8 mouse cellular contexts compared by ENCODE assay signal in the genomic region with DNA sequence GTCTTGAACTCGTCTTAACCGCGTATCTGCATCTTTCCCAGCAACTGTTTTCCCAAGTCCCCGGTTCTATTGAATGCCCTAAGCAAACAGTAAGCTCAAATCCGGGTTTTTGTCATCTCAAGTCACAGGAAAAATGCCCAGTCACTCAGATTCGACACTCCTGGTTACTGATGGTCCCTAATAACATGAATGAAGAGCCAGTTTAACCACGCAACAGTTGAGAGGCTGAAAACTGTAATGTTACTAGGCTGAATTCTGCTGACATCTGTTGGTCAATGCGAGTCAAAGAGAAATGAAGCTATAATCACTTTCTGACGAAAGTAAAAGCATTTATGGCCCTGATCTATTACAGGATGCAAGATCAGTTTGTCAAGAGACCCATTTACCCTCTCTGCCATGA. TPM values are rescaled to one million over a fixed set of nuclear protein-coding genes. Genes with fewer than 3 reads are reported as not detected.
DNase-seq lines count a peak whose midpoint lies in the region; ATAC-seq and TF ChIP-seq lines count a peak whose summit lies in the region.

No protein-coding gene starts in this region.

- H3K79me2 ChIP-seq in liver, adult 2 months (ENCODE audit: control insufficient read depth, insufficient read depth, low read length) = peaks cover 3% of the 10 kb centered on the region; the same call in 1 of the 2 replicates

- peaks cover 15% of the 10 kb centered on the region for H3K4me1 ChIP-seq in liver, adult 2 months (ENCODE audit: control insufficient read depth, insufficient read depth, low read length)
- H3K4me1 ChIP-seq in embryonic facial prominence, embryonic 14.5 days (ENCODE audit: control insufficient read depth, insufficient read depth, low read length) = peaks cover 8% of the 10 kb centered on the region; the same call in 1 of the 2 replicates

- no peak for TF ChIP-seq CTCF in liver, adult 2 months (IDR thresholded peaks at IDR 0.05; ENCODE audit: low read depth, low read length)

- no peaks in the 10 kb centered on the region for H3K9me3 ChIP-seq in embryonic facial prominence, embryonic 14.5 days (ENCODE audit: control insufficient read depth, low read length)

- under 1% methylated on average over 9 of the region's 9 CpGs for WGBS in liver, adult 2 months
- 6% methylated on average over 9 of the region's 9 CpGs for WGBS in embryonic facial prominence, embryonic 14.5 days

- peak overlapping the region; percentile 98 for H3K27ac ChIP-seq in liver, adult 2 months (replicated peaks; ENCODE audit: insufficient read depth, low read depth, low read length)
- peak overlapping the region; percentile 98 for H3K27ac ChIP-seq in embryonic facial prominence, embryonic 14.5 days (replicated peaks; ENCODE audit: low read depth, low read length)

- no peak for TF ChIP-seq POLR2A in liver, adult 2 months (IDR thresholded peaks at IDR 0.05; ENCODE audit: extremely low read depth, insufficient read depth, low read length)

- H3K9ac ChIP-seq in liver, adult 2 months (ENCODE audit: low read depth, low read length) = peak overlapping the region; percentile 82
- H3K9ac ChIP-seq in embryonic facial prominence, embryonic 14.5 days (ENCODE audit: low read depth, low read length) = peak overlapping the region; percentile 88

- peaks cover 20% of the 10 kb centered on the region for H3K36me3 ChIP-seq in liver, adult 2 months (ENCODE audit: control insufficient read depth, insufficient read depth, low read length)
- H3K36me3 ChIP-seq in embryonic facial prominence, embryonic 14.5 days (ENCODE audit: control insufficient read depth, insufficient read depth, low read length) = peaks cover 39% of the 10 kb centered on the region

- DNase-seq in liver, adult 2 months (ENCODE audit: extremely low read depth, low read depth, low spot score) = peak; percentile 58
- no peak for DNase-seq in liver
- peak; percentile 44 for DNase-seq in MN1 (ENCODE audit: low spot score)
- peak; percentile 11 for DNase-seq in embryonic facial prominence, embryonic 14.5 days (ENCODE audit: low spot score)
- peak; percentile 66 for DNase-seq in induced T-regulatory cell, adult 2 months (ENCODE audit: low read depth)
- no peak for DNase-seq in adrenal gland, postnatal 36 days
- no peak for DNase-seq in ovary, adult 18-20 months (ENCODE audit: low spot score)

- H3K27me3 ChIP-seq in liver, adult 2 months (ENCODE audit: control insufficient read depth, insufficient read depth, low read length) = no peaks in the 10 kb centered on the region
- H3K27me3 ChIP-seq in embryonic facial prominence, embryonic 14.5 days (replicated peaks; ENCODE audit: control insufficient read depth, insufficient read depth, low read length) = no peaks in the 10 kb centered on the region

- H3K4me2 ChIP-seq in embryonic facial prominence, embryonic 14.5 days (ENCODE audit: low read depth, low read length) = peak overlapping the region; percentile 89

- no peak; the same call in 1 of the 2 replicates for ATAC-seq in embryonic facial prominence, embryonic 14.5 days (ENCODE audit: low read depth)
- ATAC-seq in megakaryocyte-erythroid progenitor cell, adult 5-6 weeks (replicated peaks; ENCODE audit: low FRiP score, low TSS enrichment, poor library complexity, severe bottlenecking) = peak; percentile 42

- peak overlapping the region; percentile 99 for H3K4me3 ChIP-seq in liver, adult 2 months (ENCODE audit: insufficient read depth, low read depth, low read length)
- H3K4me3 ChIP-seq in embryonic facial prominence, embryonic 14.5 days (ENCODE audit: low read depth, low read length) = peak overlapping the region; percentile 81

RNA-seq across cellular contexts. Expression of a gene that starts 0.7 kb away (rescaled TPM):
- total RNA-seq in liver, adult 2 months (2014; rRNA removed) = 8.9 and 10.3 TPM in 2 replicates
- polyA plus RNA-seq in liver, adult 2 months (2012; rRNA removed) = 2.4 and 2.8 TPM in 2 replicates
- 25.6 and 26.1 TPM in 2 replicates for polyA plus RNA-seq in embryonic facial prominence, embryonic 14.5 days (2014; fragmentation: Nextera tagmentation; extraction: Ambion mirVana)
- 15.2 and 19.6 TPM in 2 replicates for total RNA-seq in megakaryocyte-erythroid progenitor cell, adult 5-6 weeks (2014; fragmentation: Nextera tagmentation)
- 15.0 and 22.3 TPM in 2 replicates for total RNA-seq in megakaryocyte-erythroid progenitor cell, adult 5-6 weeks (2017)
- 10 to 100 TPM; 21.8 to 22.0 TPM for total RNA-seq in adrenal gland, postnatal 36 days (2021)

RNA-seq across cellular contexts. Expression of a gene that starts 27.9 kb away (rescaled TPM):
- 24.3 and 28.6 TPM in 2 replicates for total RNA-seq in liver, adult 2 months (2014; rRNA removed)
- 2.7 and 3.0 TPM in 2 replicates for polyA plus RNA-seq in liver, adult 2 months (2012; rRNA removed)
- polyA plus RNA-seq in embryonic facial prominence, embryonic 14.5 days (2014; fragmentation: Nextera tagmentation; extraction: Ambion mirVana) = 80.9 and 90.5 TPM in 2 replicates
- 48.4 and 54.9 TPM in 2 replicates for total RNA-seq in megakaryocyte-erythroid progenitor cell, adult 5-6 weeks (2014; fragmentation: Nextera tagmentation)
- total RNA-seq in megakaryocyte-erythroid progenitor cell, adult 5-6 weeks (2017) = 46.8 and 47.2 TPM in 2 replicates
- 10 to 100 TPM; 36.8 to 38.1 TPM for total RNA-seq in adrenal gland, postnatal 36 days (2021)

RNA-seq across cellular contexts. Expression of a gene that starts 33.3 kb away (rescaled TPM):
- total RNA-seq in liver, adult 2 months (2014; rRNA removed) = 8.2 and 8.8 TPM in 2 replicates
- polyA plus RNA-seq in liver, adult 2 months (2012; rRNA removed) = 0.70 and 1.1 TPM in 2 replicates
- 19.6 and 26.1 TPM in 2 replicates for polyA plus RNA-seq in embryonic facial prominence, embryonic 14.5 days (2014; fragmentation: Nextera tagmentation; extraction: Ambion mirVana)
- total RNA-seq in megakaryocyte-erythroid progenitor cell, adult 5-6 weeks (2014; fragmentation: Nextera tagmentation) = 27.8 and 32.3 TPM in 2 replicates
- 22.3 and 35.1 TPM in 2 replicates for total RNA-seq in megakaryocyte-erythroid progenitor cell, adult 5-6 weeks (2017)
- 10 to 100 TPM; 19.4 to 20.6 TPM for total RNA-seq in adrenal gland, postnatal 36 days (2021)

Comparison
In these comparisons a context has a peak if more than half of its experiments do, and no peak if none do; other contexts are left out.
1. DNase-seq: peak in liver, adult 2 months (single experiment), MN1 (single experiment), embryonic facial prominence, embryonic 14.5 days (single experiment) and induced T-regulatory cell, adult 2 months (single experiment); none in liver (single experiment), adrenal gland, postnatal 36 days (0 of 2) and ovary, adult 18-20 months (single experiment).